Mouse (Mus musculus) embryonic facial prominence, embryonic 12.5 days (tissue): ENCODE results near the gene Tnnt3. TPM values are rescaled to one million over a fixed set of nuclear protein-coding genes. Genes with fewer than 3 reads are reported as not detected.

Source experiments
- ATAC-seq: fragments of 200-750 bp; cut with Nextera tagmentation; 2 replicates; pipeline ENCODE4 v1.8.0; 2017; ENCODE audit not compliant: insufficient number of reproducible peaks, insufficient read depth, low FRiP score, low TSS enrichment
- H3K27ac ChIP-seq: fragments of 300-500 bp; sonication (generic); 2 replicates; pipeline ENCODE4 v1.5.1; 2016; ENCODE audit warnings: mild to moderate bottlenecking
- H3K27me3 ChIP-seq: fragments of 300-500 bp; sonication (generic); 2 replicates; pipeline ENCODE4 v1.6.1; 2016; ENCODE audit warnings: mild to moderate bottlenecking, moderate library complexity
- H3K36me3 ChIP-seq: fragments of 300-500 bp; sonication (generic); 2 replicates; pipeline ENCODE4 v1.6.1; 2016; ENCODE audit warnings: mild to moderate bottlenecking
- H3K4me1 ChIP-seq: fragments of 300-500 bp; sonication (generic); 2 replicates; pipeline ENCODE4 v1.6.1; 2016
- H3K4me2 ChIP-seq: fragments of 300-500 bp; sonication (generic); replicated peaks from 2 replicates; pipeline ENCODE4 v1.6.1; 2016; ENCODE audit warnings: mild to moderate bottlenecking, moderate library complexity
- H3K4me3 ChIP-seq: fragments of 300-500 bp; sonication (generic); 2 replicates; pipeline ENCODE4 v1.5.1; 2016; ENCODE audit warnings: mild to moderate bottlenecking
- H3K9ac ChIP-seq: fragments of 300-500 bp; sonication (generic); 2 replicates; pipeline ENCODE4 v1.6.1; 2016; ENCODE audit warnings: mild to moderate bottlenecking, moderate library complexity
- H3K9me3 ChIP-seq: fragments of 300-500 bp; sonication (generic); 2 replicates; pipeline ENCODE4 v1.6.1; 2016; ENCODE audit warnings: mild to moderate bottlenecking, moderate library complexity
- WGBS: fragments of 180-500 bp; shearing (Covaris S2); methylation state at CpG from one replicate; pipeline ENCODE4 v1.1.7; 2016; 5-methylcytosine and 5-hydroxymethylcytosine counted together
- polyA plus RNA-seq: library from polyadenylated mRNA; unstranded; fragments of >200 nt; fragmentation: Nextera tagmentation; extraction: Ambion mirVana; gene quantifications from 2 replicates; pipeline ENCODE4 v1.2.1, GENCODE M21; 2016

Gene Tnnt3
- polyA plus RNA-seq, 1 experiment from 2014 or later: 6.9 TPM

- H3K9ac ChIP-seq: no peak overlapping the region
- H3K4me1 ChIP-seq: peaks cover 43% of the 10 kb centered on the region
- no peaks in the 10 kb centered on the region for H3K9me3 ChIP-seq
- H3K27ac ChIP-seq: no peak overlapping the region
- no peak overlapping the region for H3K4me3 ChIP-seq
- no peaks in the 10 kb centered on the region for H3K27me3 ChIP-seq
- 92% methylated on average over 6 of the region's 6 CpGs for WGBS
- ATAC-seq: no peak
- H3K4me2 ChIP-seq: no peak overlapping the region
- H3K36me3 ChIP-seq: no peaks in the 10 kb centered on the region
These were observed 20.6 kb upstream of the Tnnt3 start for GRCm38 (mm10) chr7:142478001-142478400.

DNA sequence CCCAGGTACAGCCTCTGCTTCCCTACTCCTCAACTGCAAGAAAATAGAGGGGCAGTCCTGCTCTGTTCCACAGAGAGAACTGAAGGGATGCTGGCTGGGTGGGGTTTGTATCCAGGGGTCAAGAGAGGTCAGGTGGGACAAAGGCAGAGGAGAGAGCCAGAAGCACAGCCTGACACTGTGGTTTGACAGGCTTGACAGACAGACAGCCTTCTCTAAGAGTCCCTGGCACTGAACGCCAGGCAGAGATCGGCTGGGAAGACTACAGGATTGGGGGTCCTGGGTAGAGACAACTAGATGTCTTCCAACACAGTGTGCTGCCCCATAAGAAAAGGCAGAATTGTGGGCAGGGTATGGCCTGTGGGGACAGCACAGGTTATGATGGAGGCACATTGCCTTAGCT is 20.1 kb upstream of the Tnnt3 start:
- WGBS: 58% methylated on average over 2 of the region's 2 CpGs
- H3K4me2 ChIP-seq: no peak overlapping the region
- H3K27ac ChIP-seq: peak overlapping the region; percentile 41; the same call in 1 of the 2 replicates
- peaks cover 48% of the 10 kb centered on the region for H3K4me1 ChIP-seq
- no peak overlapping the region for H3K9ac ChIP-seq
- H3K27me3 ChIP-seq: no peaks in the 10 kb centered on the region
- no peaks in the 10 kb centered on the region for H3K9me3 ChIP-seq
- H3K36me3 ChIP-seq: no peaks in the 10 kb centered on the region
- ATAC-seq: no peak
- H3K4me3 ChIP-seq: no peak overlapping the region

DNA sequence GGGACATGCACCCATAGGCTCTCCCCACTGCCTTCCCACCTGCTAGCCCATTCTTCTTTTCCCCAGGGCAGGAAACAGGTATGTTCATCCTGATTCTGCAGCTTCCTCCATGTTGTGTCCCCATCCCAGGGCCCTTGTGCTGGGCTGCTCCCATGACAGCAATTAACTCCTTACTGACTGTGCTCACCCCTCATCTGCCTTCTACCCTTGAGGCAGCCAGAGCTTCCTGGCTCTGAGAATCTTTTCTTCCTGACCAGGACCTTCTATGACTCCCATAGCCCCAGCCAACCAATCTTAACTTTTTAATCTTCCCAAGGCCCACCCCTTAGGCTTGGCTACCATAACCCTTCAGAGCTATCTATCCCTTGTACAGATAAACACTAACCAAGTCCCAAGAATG is 19.3 kb upstream of the Tnnt3 start:
- Histone ChIP-seq H3K36me3 (no peaks in the 10 kb centered on the region), H3K9ac (no peak overlapping the region), H3K9me3 (no peaks in the 10 kb centered on the region), H3K27me3 (no peaks in the 10 kb centered on the region), H3K27ac (peak overlapping the region; percentile 41; the same call in 1 of the 2 replicates), H3K4me3 (no peak overlapping the region), H3K4me2 (no peak overlapping the region), H3K4me1 (peaks cover 55% of the 10 kb centered on the region)
- no peak for ATAC-seq

DNA sequence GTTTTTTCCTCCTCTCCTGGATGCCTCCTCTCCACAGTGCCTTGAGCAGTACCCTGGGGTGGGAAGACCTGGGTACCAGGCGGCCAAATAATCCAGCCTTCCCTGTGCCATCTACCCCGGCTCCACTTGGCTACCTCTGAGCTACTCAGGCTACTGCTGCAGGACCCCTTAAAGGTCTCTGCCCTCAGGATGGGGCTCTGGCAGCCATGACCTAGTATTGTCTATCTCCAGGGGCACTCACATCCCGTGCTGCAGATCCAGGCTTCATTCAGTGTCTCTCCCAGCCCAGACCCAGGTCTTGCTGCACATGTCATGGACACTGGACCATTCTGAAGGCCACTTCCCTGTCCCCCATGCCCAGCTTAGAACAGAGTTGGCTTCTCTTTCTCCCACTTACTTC is 18.8 kb upstream of the Tnnt3 start:
- ATAC-seq: no peak
- H3K27me3 ChIP-seq: no peaks in the 10 kb centered on the region
- H3K4me2 ChIP-seq: no peak overlapping the region
- no peak overlapping the region for H3K4me3 ChIP-seq
- WGBS: 89% methylated on average over 3 of the region's 3 CpGs
- H3K9ac ChIP-seq: no peak overlapping the region
- H3K4me1 ChIP-seq: peaks cover 57% of the 10 kb centered on the region
- H3K27ac ChIP-seq: peak overlapping the region; percentile 96
- peaks cover 2% of the 10 kb centered on the region; the same call in 1 of the 2 replicates for H3K36me3 ChIP-seq
- no peaks in the 10 kb centered on the region for H3K9me3 ChIP-seq

DNA sequence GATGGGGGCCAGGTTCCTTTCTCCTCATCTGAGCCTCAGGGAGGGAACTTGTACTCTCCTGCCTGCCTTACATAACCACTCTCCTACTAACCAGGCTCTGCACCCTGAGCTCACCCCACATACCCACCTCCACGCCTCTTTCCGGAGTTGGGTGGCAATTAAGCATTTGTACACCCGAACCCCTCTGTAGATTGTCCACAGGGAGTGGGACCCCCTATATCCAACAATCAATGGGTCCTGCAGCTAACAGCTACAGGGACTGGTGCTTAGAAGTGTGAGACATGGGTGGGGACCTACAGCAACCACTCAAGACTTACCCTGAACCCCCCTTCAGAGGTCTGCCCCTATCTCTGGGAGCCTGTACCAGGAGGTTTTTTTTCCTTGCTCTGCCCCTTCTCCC is 18.0 kb upstream of the Tnnt3 start:
- H3K27ac ChIP-seq: peak overlapping the region; percentile 96
- no peaks in the 10 kb centered on the region for H3K9me3 ChIP-seq
- H3K4me2 ChIP-seq: no peak overlapping the region
- H3K4me1 ChIP-seq: peaks cover 53% of the 10 kb centered on the region
- H3K27me3 ChIP-seq: no peaks in the 10 kb centered on the region
- peaks cover 7% of the 10 kb centered on the region; the same call in 1 of the 2 replicates for H3K36me3 ChIP-seq
- no peak for ATAC-seq
- no peak overlapping the region for H3K9ac ChIP-seq
- WGBS: 99% methylated on average over 3 of the region's 3 CpGs
- no peak overlapping the region for H3K4me3 ChIP-seq

DNA sequence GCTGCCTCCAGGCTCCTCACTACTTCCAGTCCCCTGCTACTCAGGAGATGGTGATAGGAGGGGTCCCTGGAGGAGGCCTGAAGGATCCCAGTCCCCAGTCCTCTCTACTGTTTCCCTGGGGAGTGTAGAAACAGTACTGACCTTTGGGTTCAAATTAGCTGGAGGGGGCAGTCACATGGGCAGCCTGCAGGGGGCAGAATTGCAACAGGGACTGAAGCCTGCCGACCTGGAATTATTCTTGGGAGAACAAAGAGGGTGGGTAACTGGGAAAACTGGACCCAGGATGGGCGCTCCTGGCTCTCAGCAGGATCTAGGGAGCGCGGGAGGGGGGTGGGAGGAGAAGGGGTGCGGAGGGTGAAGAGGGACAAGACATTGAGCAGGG is 17.5 kb upstream of the Tnnt3 start:
- Histone ChIP-seq H3K4me1 (peaks cover 55% of the 10 kb centered on the region), H3K9ac (peak overlapping the region; percentile 22; the same call in 1 of the 2 replicates), H3K27ac (peak overlapping the region; percentile 96), H3K9me3 (no peaks in the 10 kb centered on the region), H3K4me2 (peak overlapping the region; percentile 40), H3K27me3 (no peaks in the 10 kb centered on the region), H3K4me3 (peak overlapping the region; percentile 9; the same call in 1 of the 2 replicates), H3K36me3 (peaks cover 9% of the 10 kb centered on the region; the same call in 1 of the 2 replicates)
- WGBS: 12% methylated on average over 5 of the region's 5 CpGs
- no peak for ATAC-seq

DNA sequence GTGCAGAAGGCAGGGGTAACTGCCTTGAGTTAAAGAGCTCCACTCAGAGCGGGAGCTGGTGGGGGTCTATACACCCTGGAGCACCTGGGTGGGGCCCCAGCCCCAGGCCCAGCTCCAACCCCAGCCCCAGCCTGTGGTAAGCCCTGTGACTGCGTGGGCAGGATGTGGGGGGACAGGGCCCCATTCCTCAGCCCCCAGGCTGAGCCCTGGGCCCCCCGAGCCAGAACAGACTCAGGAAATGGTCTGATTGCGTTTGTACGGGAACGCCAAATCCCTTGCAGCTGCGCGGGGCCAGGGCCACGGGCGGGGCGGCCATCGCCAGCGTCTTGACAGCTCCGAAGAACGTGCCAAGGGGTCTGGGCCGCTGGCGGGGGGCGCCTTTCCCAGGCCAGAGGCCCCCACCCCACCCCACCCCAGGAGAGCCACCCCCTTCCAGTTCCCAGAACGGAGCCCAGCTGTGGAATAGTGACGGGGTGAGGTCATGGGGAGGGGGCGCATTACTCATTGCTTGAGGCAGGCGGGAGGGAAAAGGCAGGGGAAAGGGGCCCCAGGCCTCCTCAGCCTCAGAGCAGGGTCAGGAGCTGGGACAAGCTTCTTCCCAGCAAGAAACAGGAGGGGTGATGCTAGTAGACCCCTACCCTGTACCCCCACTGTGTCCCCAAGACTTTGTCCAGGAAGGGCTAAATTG is 16.9 kb upstream of the Tnnt3 start:
- no peaks in the 10 kb centered on the region for H3K9me3 ChIP-seq
- peaks cover 9% of the 10 kb centered on the region; the same call in 1 of the 2 replicates for H3K36me3 ChIP-seq
- peaks cover 61% of the 10 kb centered on the region for H3K4me1 ChIP-seq
- peak overlapping the region; percentile 96 for H3K27ac ChIP-seq
- no peaks in the 10 kb centered on the region for H3K27me3 ChIP-seq
- H3K4me2 ChIP-seq: peak overlapping the region; percentile 40
- ATAC-seq: peak; percentile 83
- 1% methylated on average over 21 of the region's 22 CpGs for WGBS
- H3K9ac ChIP-seq: peak overlapping the region; percentile 22
- H3K4me3 ChIP-seq: peak overlapping the region; percentile 9

GRCm38 (mm10) chr7:142482256-142482609 is 16.4 kb upstream of the Tnnt3 start:
- WGBS: 7% methylated on average over 6 of the region's 6 CpGs

GRCm38 (mm10) chr7:142483136-142483535 is 15.5 kb upstream of the Tnnt3 start:
- WGBS: 18% methylated on average over 11 of the region's 11 CpGs
- peak; percentile 38 for ATAC-seq
- peaks cover 75% of the 10 kb centered on the region for H3K4me1 ChIP-seq
- no peak overlapping the region for H3K4me2 ChIP-seq
- H3K27me3 ChIP-seq: no peaks in the 10 kb centered on the region
- H3K9ac ChIP-seq: no peak overlapping the region; the same call in 1 of the 2 replicates
- no peak overlapping the region for H3K4me3 ChIP-seq
- peaks cover 9% of the 10 kb centered on the region; the same call in 1 of the 2 replicates for H3K36me3 ChIP-seq
- H3K27ac ChIP-seq: peak overlapping the region; percentile 96
- no peaks in the 10 kb centered on the region for H3K9me3 ChIP-seq

More at GRCm38 (mm10) chr7:142482256-142482609, 16.4 kb upstream of the Tnnt3 start:
- peak overlapping the region; percentile 22; the same call in 1 of the 2 replicates for H3K9ac ChIP-seq
- peaks cover 66% of the 10 kb centered on the region for H3K4me1 ChIP-seq
- H3K4me2 ChIP-seq: peak overlapping the region; percentile 40
- no peaks in the 10 kb centered on the region for H3K27me3 ChIP-seq
- H3K36me3 ChIP-seq: peaks cover 9% of the 10 kb centered on the region; the same call in 1 of the 2 replicates
- peak overlapping the region; percentile 96 for H3K27ac ChIP-seq
- 0 out of 2 replicates have a peak overlapping the region, but pooled peaks have one; percentile 9 for H3K4me3 ChIP-seq
- H3K9me3 ChIP-seq: no peaks in the 10 kb centered on the region
- no peak for ATAC-seq

- WGBS: 76% methylated on average over 12 of the region's 12 CpGs
- Histone ChIP-seq H3K4me2 (no peak overlapping the region), H3K4me1 (peaks cover 79% of the 10 kb centered on the region), H3K36me3 (peaks cover 11% of the 10 kb centered on the region), H3K9me3 (no peaks in the 10 kb centered on the region), H3K27me3 (no peaks in the 10 kb centered on the region), H3K27ac (peak overlapping the region; percentile 96), H3K4me3 (no peak overlapping the region), H3K9ac (no peak overlapping the region)
- no peak for ATAC-seq
These were observed 13.9 kb upstream of the Tnnt3 start for GRCm38 (mm10) chr7:142484780-142485179.

DNA sequence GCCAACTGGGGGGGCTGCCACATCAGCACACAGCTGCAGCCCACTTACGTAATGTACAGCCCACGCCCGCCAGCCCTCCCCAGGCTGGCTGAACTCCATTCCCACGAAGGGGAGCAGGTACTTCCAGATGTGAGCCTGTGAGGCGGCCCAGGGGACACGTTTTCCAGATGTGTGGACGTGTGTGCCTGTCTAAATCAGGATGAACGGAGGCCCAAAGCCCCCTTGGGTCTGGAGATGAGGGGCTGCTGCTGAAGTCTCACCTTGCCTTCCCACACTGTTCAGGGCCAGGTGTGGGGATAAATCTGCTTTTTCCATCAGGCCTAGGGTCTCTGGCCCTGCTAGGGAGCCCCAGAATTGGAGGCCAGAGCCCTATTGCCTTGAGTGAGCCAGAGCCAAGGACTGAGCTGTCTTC is 11.9 kb upstream of the Tnnt3 start:
- no peak overlapping the region for H3K4me3 ChIP-seq
- H3K27ac ChIP-seq: peak overlapping the region; percentile 96
- H3K4me1 ChIP-seq: peaks cover 61% of the 10 kb centered on the region
- ATAC-seq: peak; percentile 4; the same call in 1 of the 2 replicates
- H3K27me3 ChIP-seq: no peaks in the 10 kb centered on the region
- H3K9me3 ChIP-seq: no peaks in the 10 kb centered on the region
- peaks cover 22% of the 10 kb centered on the region for H3K36me3 ChIP-seq
- H3K4me2 ChIP-seq: no peak overlapping the region
- WGBS: 38% methylated on average over 8 of the region's 8 CpGs
- H3K9ac ChIP-seq: peak overlapping the region; percentile 37; the same call in 1 of the 2 replicates

- Histone ChIP-seq H3K4me1 (peaks cover 54% of the 10 kb centered on the region), H3K4me3 (no peak overlapping the region), H3K4me2 (0 out of 2 replicates have a peak overlapping the region, but pooled peaks have one; percentile 0), H3K36me3 (peaks cover 24% of the 10 kb centered on the region), H3K27me3 (no peaks in the 10 kb centered on the region), H3K9me3 (no peaks in the 10 kb centered on the region), H3K9ac (no peak overlapping the region; the same call in 1 of the 2 replicates), H3K27ac (peak overlapping the region; percentile 96)
- WGBS: 22% methylated on average over 9 of the region's 9 CpGs
- ATAC-seq: peak; percentile 54
These were observed 11.2 kb upstream of the Tnnt3 start for GRCm38 (mm10) chr7:142487341-142487859.
